Comparison of ENCODE assay signal across 12 mouse cellular contexts in genomic region chr5:63169687-63170086, GRCm38 (mm10).
DNase-seq lines count a peak whose midpoint lies in the region; ATAC-seq lines count a peak whose summit lies in the region.
"Had no signal": no experiment of that assay in that cellular context is flagged by ENCODE, and none has a peak within 500 bp of the region (broad histone marks: within the 10 kb centered on the region; RNA-seq: fewer than 3 reads in every experiment).

No protein-coding gene starts in this region.

- WGBS in hindbrain, embryonic 13.5 days: 35% methylated on average over 2 of the region's 2 CpGs
- 45% methylated on average over 2 of the region's 2 CpGs for WGBS in hindbrain, embryonic 12.5 days

- no peaks in the 10 kb centered on the region for H3K27me3 ChIP-seq in hindbrain, embryonic 13.5 days
- H3K27me3 ChIP-seq in hindbrain, embryonic 12.5 days: no peaks in the 10 kb centered on the region

- H3K27ac ChIP-seq in hindbrain, embryonic 13.5 days: peak overlapping the region; percentile 60
- no peak overlapping the region for H3K27ac ChIP-seq in hindbrain, embryonic 12.5 days
- H3K27ac ChIP-seq: heart, embryonic 10.5 days had no signal

- 0 out of 2 replicates have a peak, but pooled peaks have one; percentile 61 for ATAC-seq in hindbrain, embryonic 13.5 days (ENCODE audit: low FRiP score)
- no peak for ATAC-seq in hindbrain, embryonic 12.5 days (ENCODE audit: low FRiP score)
- ATAC-seq in frontal cortex, adult (ENCODE audit: low TSS enrichment): peak; percentile 97
- ATAC-seq: intestine, embryonic 16.5 days had no signal

- no peaks in the 10 kb centered on the region for H3K9me3 ChIP-seq in hindbrain, embryonic 13.5 days
- H3K9me3 ChIP-seq in hindbrain, embryonic 12.5 days (replicated peaks): no peaks in the 10 kb centered on the region
- H3K9me3 ChIP-seq: heart, embryonic 10.5 days had no signal

- H3K4me1 ChIP-seq in hindbrain, embryonic 13.5 days (replicated peaks): peaks cover 5% of the 10 kb centered on the region; the same call in 1 of the 2 replicates
- no peaks in the 10 kb centered on the region for H3K4me1 ChIP-seq in hindbrain, embryonic 12.5 days
- H3K4me1 ChIP-seq: heart, embryonic 10.5 days had no signal

- H3K36me3 ChIP-seq in hindbrain, embryonic 13.5 days: no peaks in the 10 kb centered on the region
- no peaks in the 10 kb centered on the region for H3K36me3 ChIP-seq in hindbrain, embryonic 12.5 days
- H3K36me3 ChIP-seq: heart, embryonic 10.5 days had no signal

- H3K9ac ChIP-seq in hindbrain, embryonic 13.5 days: no peak overlapping the region
- H3K9ac ChIP-seq in hindbrain, embryonic 12.5 days: no peak overlapping the region

- no peak overlapping the region for H3K4me2 ChIP-seq in hindbrain, embryonic 13.5 days
- H3K4me2 ChIP-seq in hindbrain, embryonic 12.5 days (replicated peaks): no peak overlapping the region

- DNase-seq in layer of hippocampus, postnatal 36 days: peak; percentile 12 to 28
- DNase-seq in retina, postnatal 1 day: peak; percentile 3
- no peak for DNase-seq in adrenal gland, postnatal 36 days
- no peak for DNase-seq in T-cell, adult 2 months (ENCODE audit: low spot score)
- DNase-seq in urinary bladder, adult 18-20 months (ENCODE audit: low spot score in 2 of 2): no peak
- DNase-seq: adrenal gland, postnatal 25 days; lung, adult 2 months had no signal

- no peak overlapping the region for H3K4me3 ChIP-seq in hindbrain, embryonic 13.5 days
- no peak overlapping the region for H3K4me3 ChIP-seq in hindbrain, embryonic 12.5 days
- H3K4me3 ChIP-seq: heart, embryonic 10.5 days had no signal

Comparison
In these comparisons a context has a peak if more than half of its experiments do, and no peak if none do; other contexts are left out.
1. DNase-seq: peak in layer of hippocampus, postnatal 36 days (2 of 2) and retina, postnatal 1 day (single experiment); none in adrenal gland, postnatal 36 days (0 of 2), T-cell, adult 2 months (single experiment) and urinary bladder, adult 18-20 months (0 of 2).